Mouse (Mus musculus) spleen, adult 2 months (tissue): Measurements from ENCODE around the gene D230025D16Rik.

ENCODE experiments used
- CTCF ChIP-seq: fragments of 200-500 bp; IDR thresholded peaks from 2 replicates; pipeline ENCODE4 v1.5.1; 2011; ENCODE audit warnings: mild to moderate bottlenecking, inconsistent platforms; ENCODE audit not compliant: insufficient read depth, insufficient read length, insufficient replicate concordance; ENCODE audit errors: extremely low read depth
- POLR2A ChIP-seq: fragments of 200-500 bp; IDR thresholded peaks from 2 replicates; pipeline ENCODE4 v1.6.1; 2011; ENCODE audit warnings: low read depth, low read length, inconsistent platforms

DNA sequence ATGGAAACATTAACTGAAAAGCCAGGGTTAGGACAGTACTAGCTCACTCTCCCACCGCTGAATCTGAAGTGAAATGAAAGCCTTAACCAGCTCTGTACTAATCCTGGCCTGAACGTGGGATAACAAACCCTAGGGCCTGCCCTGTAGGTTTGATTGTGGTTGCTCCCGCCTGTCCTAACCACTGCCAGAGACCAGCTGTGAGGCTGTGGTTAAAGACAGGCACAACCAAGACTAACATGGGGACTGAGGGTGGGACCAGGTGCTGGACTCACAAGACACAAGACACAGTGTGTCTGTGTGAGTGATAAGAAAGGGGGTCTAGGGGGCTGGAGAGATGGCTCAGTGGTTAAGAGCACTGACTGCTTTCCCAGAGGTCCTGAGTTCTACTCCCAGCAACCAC lies 55.6 kb downstream of the D230025D16Rik start:
- TF ChIP-seq CTCF (no peak), POLR2A (no peak)
